Mouse (Mus musculus) megakaryocyte, embryonic 14.5 days (primary cell): ENCODE results near the gene Ttpal.

Experiments
- FLI1 ChIP-seq: IDR thresholded peaks from 2 replicates; pipeline ENCODE4 v1.6.1; 2012; ENCODE audit warnings: low read length, inconsistent platforms, mixed read lengths
- GATA1 ChIP-seq: IDR thresholded peaks from 3 replicates; pipeline ENCODE4 v1.6.1; 2012; ENCODE audit warnings: mixed read lengths, low read length, inconsistent platforms, borderline replicate concordance

- TF ChIP-seq FLI1, result no peak
- TF ChIP-seq GATA1, result no peak
Observed at GRCm38 (mm10) chr2:163552518-163552929, 49.6 kb upstream of the Ttpal start.
